Mouse (Mus musculus) testis, adult 2 months (tissue): ENCODE results near the gene Naa80. TPM values are rescaled to one million over a fixed set of nuclear protein-coding genes. Genes with fewer than 3 reads are reported as not detected.

Experiments
- H3K27ac ChIP-seq: fragments of 200-500 bp; 2 replicates; pipeline ENCODE4 v1.5.1; 2012; ENCODE audit warnings: low read depth, low read length; ENCODE audit not compliant: control insufficient read depth, insufficient read depth
- H3K27me3 ChIP-seq: fragments of 200-500 bp; 2 replicates; pipeline ENCODE4 v1.6.1; 2012; ENCODE audit warnings: mild to moderate bottlenecking, low read length, moderate library complexity; ENCODE audit not compliant: control insufficient read depth, insufficient read depth
- H3K36me3 ChIP-seq: fragments of 200-500 bp; 2 replicates; pipeline ENCODE4 v1.6.1; 2012; ENCODE audit warnings: mild to moderate bottlenecking, low read length; ENCODE audit not compliant: control insufficient read depth, insufficient read depth
- H3K4me1 ChIP-seq: fragments of 200-500 bp; 2 replicates; pipeline ENCODE4 v1.6.1; 2012; ENCODE audit warnings: low read length; ENCODE audit not compliant: control insufficient read depth, insufficient read depth
- H3K4me3 ChIP-seq: fragments of 200-500 bp; 2 replicates; pipeline ENCODE4 v1.5.1; 2012; ENCODE audit warnings: low read depth, mild to moderate bottlenecking, low read length, moderate library complexity, mixed read lengths; ENCODE audit not compliant: control insufficient read depth
- CTCF ChIP-seq: fragments of 200-500 bp; IDR thresholded peaks from 2 replicates; pipeline ENCODE4 v1.5.1; 2012; ENCODE audit warnings: low read depth, mild to moderate bottlenecking, inconsistent platforms, low read length, moderate library complexity; ENCODE audit not compliant: control insufficient read depth, insufficient read depth, insufficient replicate concordance
- POLR2A ChIP-seq: fragments of 200-500 bp; IDR thresholded peaks from 2 replicates; pipeline ENCODE4 v1.6.1; 2012; ENCODE audit warnings: low read depth, mild to moderate bottlenecking, inconsistent platforms, low read length, moderate library complexity; ENCODE audit not compliant: control insufficient read depth
- polyA plus RNA-seq: library from polyadenylated mRNA; depleted of rRNA; stranded (reverse); fragments of >200 nt; gene quantifications from 2 replicates; pipeline ENCODE4 v1.2.3, GENCODE M21; 2012

Gene Naa80
- polyA plus RNA-seq, 1 experiment: 136 TPM

DNA sequence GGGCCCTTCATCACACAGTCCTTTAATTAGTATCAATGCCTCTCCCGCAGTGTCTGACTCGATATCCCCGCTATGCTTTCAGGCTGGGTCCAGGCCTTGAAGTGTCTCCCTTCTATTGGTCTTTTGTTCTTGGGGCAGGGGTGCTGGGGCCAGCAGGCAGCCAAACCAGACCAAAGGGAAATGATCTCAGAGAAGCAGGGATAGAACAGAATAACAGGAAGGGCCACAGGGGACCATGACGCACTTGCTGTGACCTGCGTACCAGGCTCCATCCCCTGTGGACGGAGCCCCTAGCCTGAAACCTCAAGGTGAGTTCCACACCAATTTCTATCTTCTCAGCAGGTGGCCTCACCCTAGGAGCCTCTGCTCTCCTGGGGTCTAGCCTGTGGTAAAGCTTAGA is 39.4 kb downstream of the Naa80 start:
- no peaks in the 10 kb centered on the region for H3K27me3 ChIP-seq
- H3K36me3 ChIP-seq: no peaks in the 10 kb centered on the region
- H3K27ac ChIP-seq: no peak overlapping the region
- H3K4me1 ChIP-seq: no peaks in the 10 kb centered on the region
- TF ChIP-seq CTCF (no peak), POLR2A (no peak)
- no peak overlapping the region for H3K4me3 ChIP-seq

GRCm38 (mm10) chr9:107618778-107619545 is 40.3 kb downstream of the Naa80 start:
- H3K36me3 ChIP-seq: no peaks in the 10 kb centered on the region
- no peak overlapping the region for H3K27ac ChIP-seq

GRCm38 (mm10) chr9:107619546-107619879 is 40.8 kb downstream of the Naa80 start:
- TF ChIP-seq POLR2A: no peak
- no peak for TF ChIP-seq CTCF
- H3K27me3 ChIP-seq: no peaks in the 10 kb centered on the region
- no peaks in the 10 kb centered on the region for H3K36me3 ChIP-seq
- no peak overlapping the region for H3K4me3 ChIP-seq
- H3K27ac ChIP-seq: no peak overlapping the region
- H3K4me1 ChIP-seq: no peaks in the 10 kb centered on the region

More at GRCm38 (mm10) chr9:107618778-107619545, 40.3 kb downstream of the Naa80 start:
- Histone ChIP-seq H3K4me1 (no peaks in the 10 kb centered on the region), H3K27me3 (no peaks in the 10 kb centered on the region), H3K4me3 (no peak overlapping the region)
- TF ChIP-seq CTCF: no peak

GRCm38 (mm10) chr9:107620954-107621353 is 42.3 kb downstream of the Naa80 start:
- no peaks in the 10 kb centered on the region; the same call in 1 of the 2 replicates for H3K4me1 ChIP-seq
- no peaks in the 10 kb centered on the region for H3K36me3 ChIP-seq
- H3K4me3 ChIP-seq: no peak overlapping the region
- no peak overlapping the region for H3K27ac ChIP-seq
- TF ChIP-seq CTCF (no peak), POLR2A (no peak)
- H3K27me3 ChIP-seq: no peaks in the 10 kb centered on the region

DNA sequence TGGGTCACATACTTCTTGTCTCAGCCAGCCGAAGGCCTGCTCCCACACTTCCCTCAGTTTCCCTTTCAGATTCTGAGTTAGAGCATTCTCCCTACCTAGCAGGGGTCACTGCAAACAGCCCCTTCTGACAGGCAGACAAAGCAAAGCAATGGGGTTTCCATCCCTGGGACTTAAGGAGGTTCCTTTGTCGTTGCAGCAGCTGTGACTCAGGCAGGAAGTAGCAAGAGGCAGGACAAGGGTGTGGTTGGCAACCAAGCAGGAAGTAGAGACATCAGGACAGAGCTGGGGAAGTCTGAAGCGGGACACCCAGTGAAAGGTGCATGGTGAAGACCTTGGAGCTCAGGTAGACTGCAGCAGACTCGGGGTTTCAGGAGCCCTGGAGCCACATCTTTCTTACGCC is 45.9 kb downstream of the Naa80 start:
- TF ChIP-seq CTCF: no peak
- no peak for TF ChIP-seq POLR2A
- Histone ChIP-seq H3K27me3 (no peaks in the 10 kb centered on the region), H3K36me3 (no peaks in the 10 kb centered on the region), H3K27ac (no peak overlapping the region), H3K4me1 (peaks cover 16% of the 10 kb centered on the region), H3K4me3 (no peak overlapping the region)

- H3K4me3 ChIP-seq: no peak overlapping the region
- H3K4me1 ChIP-seq: peaks cover 19% of the 10 kb centered on the region
- H3K27ac ChIP-seq: no peak overlapping the region
- H3K36me3 ChIP-seq: no peaks in the 10 kb centered on the region
- H3K27me3 ChIP-seq: no peaks in the 10 kb centered on the region
- no peak for TF ChIP-seq POLR2A
- no peak for TF ChIP-seq CTCF
Measured at GRCm38 (mm10) chr9:107624951-107625350, 46.3 kb downstream of the Naa80 start.

DNA sequence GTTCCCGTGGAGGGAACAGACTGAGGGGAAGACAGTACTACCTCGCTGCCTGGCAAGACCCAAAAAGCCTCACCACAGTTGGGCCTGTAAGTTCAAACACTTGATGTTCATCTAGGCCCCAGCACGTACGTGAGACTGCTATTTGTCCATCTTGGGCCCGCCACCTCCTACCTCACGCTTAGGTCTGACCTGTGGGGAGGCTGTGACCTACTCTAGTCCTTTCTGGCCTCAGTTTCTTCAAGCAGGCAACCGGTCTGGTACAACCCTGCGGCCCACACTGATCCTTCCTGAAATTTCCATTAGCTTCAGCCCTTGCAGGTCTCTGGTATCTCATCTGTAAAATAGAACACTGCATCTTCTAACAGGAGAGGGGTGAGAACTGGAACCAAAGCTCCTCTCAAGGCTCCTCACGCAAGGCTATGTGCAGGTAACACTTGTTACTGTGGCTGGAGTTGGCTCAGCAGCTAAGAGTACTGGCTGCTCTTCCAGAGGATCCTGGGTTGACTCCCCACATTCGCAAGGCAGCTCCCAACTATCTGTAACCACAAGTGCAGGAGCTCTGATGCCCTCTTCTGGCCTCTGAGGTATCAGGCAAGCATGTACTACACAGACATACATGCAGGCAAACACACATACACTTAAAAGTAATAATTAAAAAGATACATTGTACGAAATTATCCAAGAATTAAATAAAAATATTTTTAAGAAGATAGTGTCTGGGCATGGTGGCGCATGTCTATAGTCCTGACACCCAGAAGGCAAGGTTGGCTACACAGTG is 46.9 kb downstream of the Naa80 start:
- Histone ChIP-seq H3K27ac (no peak overlapping the region), H3K4me3 (no peak overlapping the region), H3K27me3 (no peaks in the 10 kb centered on the region), H3K4me1 (peaks cover 22% of the 10 kb centered on the region), H3K36me3 (no peaks in the 10 kb centered on the region)
- no peak for TF ChIP-seq POLR2A
- TF ChIP-seq CTCF: no peak
